Mouse (Mus musculus) G1E (cell line): ENCODE results near the gene Hrh1.

Source experiments
- CTCF ChIP-seq: IDR thresholded peaks from 2 replicates; pipeline ENCODE4 v1.5.1; 2012; ENCODE audit warnings: low read depth, low read length, inconsistent platforms, mixed read lengths
- GATA1 ChIP-seq: IDR thresholded peaks from 2 replicates; pipeline ENCODE4 v1.6.1; 2012; ENCODE audit warnings: borderline replicate concordance, low read length, inconsistent platforms, mixed read lengths

DNA sequence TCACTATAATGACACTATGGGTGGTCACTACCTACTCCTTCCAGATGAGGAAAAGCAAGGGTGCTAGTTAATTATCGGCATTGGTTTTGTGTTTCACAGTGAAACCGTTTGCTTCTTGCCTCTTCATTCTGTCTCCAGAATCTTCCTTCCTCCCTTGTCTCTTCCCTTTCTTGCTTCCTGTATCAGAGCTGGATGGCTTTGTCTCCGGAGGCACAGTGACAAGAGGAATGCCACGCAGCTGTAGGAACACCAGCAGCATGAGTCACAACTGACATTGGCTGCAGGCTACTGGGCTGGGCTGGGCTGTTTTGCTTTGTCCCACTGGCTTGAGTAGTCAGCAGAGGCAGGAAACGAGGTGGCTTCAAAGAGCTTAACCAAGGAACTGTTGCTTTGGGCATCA is 6.4 kb downstream of the Hrh1 start:
- TF ChIP-seq CTCF (no peak), GATA1 (no peak)
